Mouse (Mus musculus) heart, adult 9 months (tissue): Measurements from ENCODE around the gene Parm1.

Experiments
- DNase-seq, 2 experiments: peaks; one replicate each; pipeline ENCODE4 v3.0.0; 2022; ENCODE audit warnings: low spot score in 2 of 2

Parm1 gene

GRCm38 (mm10) chr5:91574211-91574610 is 56.8 kb downstream of the Parm1 start:
- no peak for DNase-seq

- DNase-seq, result peak; percentile 42 to 66
These were observed 61.5 kb downstream of the Parm1 start for GRCm38 (mm10) chr5:91578924-91579323.

- no peak for DNase-seq
These were observed 64.4 kb downstream of the Parm1 start for GRCm38 (mm10) chr5:91581799-91582198.

- DNase-seq, result peak in 1 of 2 experiments; percentile 13
These were observed 68.8 kb downstream of the Parm1 start for GRCm38 (mm10) chr5:91586206-91586605.

GRCm38 (mm10) chr5:91594083-91594482 is 76.7 kb downstream of the Parm1 start:
- no peak for DNase-seq

- no peak for DNase-seq
These were observed 79.8 kb downstream of the Parm1 start for GRCm38 (mm10) chr5:91597216-91597615.

GRCm38 (mm10) chr5:91599801-91600200 is 82.4 kb downstream of the Parm1 start:
- no peak for DNase-seq

GRCm38 (mm10) chr5:91603347-91603746 is 85.9 kb downstream of the Parm1 start:
- DNase-seq, result no peak

GRCm38 (mm10) chr5:91603787-91604439 is 86.5 kb downstream of the Parm1 start:
- DNase-seq, result no peak

- no peak for DNase-seq
These were observed 89.8 kb downstream of the Parm1 start for GRCm38 (mm10) chr5:91607234-91607633.

GRCm38 (mm10) chr5:91607841-91608240 is 90.4 kb downstream of the Parm1 start:
- DNase-seq, result no peak

- no peak for DNase-seq
These were observed 91.6 kb downstream of the Parm1 start for GRCm38 (mm10) chr5:91609041-91609440.

- DNase-seq, result no peak
These were observed 92.3 kb downstream of the Parm1 start for GRCm38 (mm10) chr5:91609511-91610300.

GRCm38 (mm10) chr5:91610499-91610898 is 93.1 kb downstream of the Parm1 start:
- no peak for DNase-seq

- no peak for DNase-seq
These were observed 94.2 kb downstream of the Parm1 start for GRCm38 (mm10) chr5:91611589-91611988.

GRCm38 (mm10) chr5:91617331-91618233 is 100.2 kb downstream of the Parm1 start:
- peak; percentile 8 to 9 for DNase-seq

GRCm38 (mm10) chr5:91618661-91619173 is 101.3 kb downstream of the Parm1 start:
- DNase-seq, result no peak

- DNase-seq, result no peak
These were observed 103.8 kb downstream of the Parm1 start for GRCm38 (mm10) chr5:91621197-91621596.

- no peak for DNase-seq
These were observed 109.4 kb downstream of the Parm1 start for GRCm38 (mm10) chr5:91626823-91627222.

- peak; percentile 81 to 86 for DNase-seq
These were observed 112.1 kb downstream of the Parm1 start for GRCm38 (mm10) chr5:91629472-91629871.

GRCm38 (mm10) chr5:91651330-91651729 is 133.9 kb downstream of the Parm1 start:
- no peak for DNase-seq
